Mouse (Mus musculus) ES-E14 (cell line): ENCODE results near the gene Kcnj10. TPM values are rescaled to one million over a fixed set of nuclear protein-coding genes. Genes with fewer than 3 reads are reported as not detected.

Experiments used
- DNase-seq: peaks from one replicate; pipeline ENCODE4 v3.0.0-alpha.2; 2013; ENCODE audit warnings: low read depth, low spot score
- H3K27ac ChIP-seq: 2 replicates; pipeline ENCODE4 v1.5.1; 2012; ENCODE audit warnings: low read depth, mild to moderate bottlenecking, low read length, moderate library complexity, mixed read lengths; ENCODE audit not compliant: poor library complexity, insufficient read depth, severe bottlenecking
- H3K36me3 ChIP-seq: 2 replicates; pipeline ENCODE4 v1.6.1; 2012; ENCODE audit warnings: mild to moderate bottlenecking, low read length, moderate library complexity, mixed read lengths; ENCODE audit not compliant: control insufficient read depth, poor library complexity, insufficient read depth, severe bottlenecking
- H3K4me1 ChIP-seq, 2 experiments: fragments of 150-350 bp in 1 of 2; sonication (generic) in 1 of 2; 2 replicates each; pipeline ENCODE4 v1.6.1; 2012; ENCODE audit warnings: low read length in 2 of 2, mild to moderate bottlenecking in 1 of 2, mixed read lengths in 1 of 2; ENCODE audit not compliant: control insufficient read depth in 2 of 2, insufficient read depth in 2 of 2, poor library complexity in 1 of 2
- H3K4me3 ChIP-seq, 2 experiments: fragments of 150-350 bp in 1 of 2; sonication (generic) in 1 of 2; 2 replicates each; pipeline ENCODE4 v1.5.1; 2012; ENCODE audit warnings: low read length in 2 of 2, low read depth in 1 of 2, mild to moderate bottlenecking in 1 of 2, mixed read lengths in 1 of 2; ENCODE audit not compliant: insufficient read depth in 1 of 2, poor library complexity in 1 of 2, severe bottlenecking in 1 of 2
- H3K9ac ChIP-seq: 2 replicates; pipeline ENCODE4 v1.6.1; 2012; ENCODE audit warnings: low read depth, mild to moderate bottlenecking, low read length, mixed read lengths; ENCODE audit not compliant: poor library complexity, insufficient read depth, severe bottlenecking
- H3K9me3 ChIP-seq: fragments of 150-350 bp; sonication (generic); 2 replicates; pipeline ENCODE4 v1.6.1; 2012; ENCODE audit warnings: low read depth, mild to moderate bottlenecking, low read length; ENCODE audit not compliant: control insufficient read depth, insufficient read depth
- CHD2 ChIP-seq: IDR thresholded peaks from 2 replicates; pipeline ENCODE4 v1.6.1; 2014; ENCODE audit warnings: mild to moderate bottlenecking, low read depth, low read length, inconsistent platforms
- HCFC1 ChIP-seq: IDR thresholded peaks from 2 replicates; pipeline ENCODE4 v1.6.1; 2012; ENCODE audit warnings: low read length, inconsistent platforms, borderline replicate concordance; ENCODE audit not compliant: insufficient read depth
- MAFK ChIP-seq: IDR thresholded peaks from 2 replicates; pipeline ENCODE4 v1.6.1; 2014; ENCODE audit warnings: mild to moderate bottlenecking, low read depth, low read length, inconsistent platforms; ENCODE audit not compliant: insufficient read depth
- ZC3H11A ChIP-seq: IDR thresholded peaks from 2 replicates; pipeline ENCODE4 v1.6.1; 2012; ENCODE audit warnings: low read depth, mild to moderate bottlenecking, inconsistent platforms, low read length, borderline replicate concordance
- ZNF384 ChIP-seq: IDR thresholded peaks from 2 replicates; pipeline ENCODE4 v1.6.1; 2012; ENCODE audit warnings: low read depth, low read length, inconsistent platforms
- in situ Hi-C, 2 experiments: fragments of 600-800 bp; cut with MboI; formaldehyde crosslinking; loops; one replicate each; pipeline ENCODE4 v1.15.1; 2025; ENCODE audit warnings: low sequenced_read_pairs in 2 of 2, inconsistent platforms in 1 of 2; ENCODE audit not compliant: unreplicated experiment in 2 of 2
- total RNA-seq: library from RNA; depleted of rRNA; stranded (reverse); fragments of 300-350 nt; gene quantifications from 2 replicates; pipeline ENCODE4 v1.2.3, GENCODE M21; 2012

Gene Kcnj10
- total RNA-seq, 1 experiment, result 0.80 TPM

GRCm38 (mm10) chr1:172296816-172297510 lies 44.0 kb upstream of the Kcnj10 start:
- peaks cover 5 to 21% of the 10 kb centered on the region in 2 experiments; a peak in 3 of 4 replicates for H3K4me1 ChIP-seq

GRCm38 (mm10) chr1:172297611-172298537 lies 43.1 kb upstream of the Kcnj10 start, which contains the start of gene Atp1a2:
Atp1a2 (minus strand) TSS chr1:172298064.
- no peak within 1 kb of the TSS for H3K4me3 ChIP-seq
- no peaks in the 10 kb centered on the region for H3K9me3 ChIP-seq
- H3K36me3 ChIP-seq, result no peaks in the 10 kb centered on the region
- no peak for DNase-seq
- peaks cover 5 to 26% of the 10 kb centered on the region in 2 experiments; a peak in 3 of 4 replicates for H3K4me1 ChIP-seq
- TF ChIP-seq ZNF384 (no peak), MAFK (no peak), CHD2 (no peak), ZC3H11A (no peak), HCFC1 (no peak)
- H3K9ac ChIP-seq, result 0 out of 2 replicates have a peak within 1 kb of the TSS, but pooled peaks have one; percentile 36
- in situ Hi-C loops, result no loop called here
- H3K27ac ChIP-seq, result no peak within 1 kb of the TSS

More at GRCm38 (mm10) chr1:172296816-172297510, 44.0 kb upstream of the Kcnj10 start:
- Histone ChIP-seq H3K9ac (no peak overlapping the region), H3K27ac (no peak overlapping the region), H3K36me3 (no peaks in the 10 kb centered on the region), H3K9me3 (no peaks in the 10 kb centered on the region), H3K4me3 (no peak overlapping the region)
- in situ Hi-C loops, result no loop called here
- TF ChIP-seq MAFK (no peak), ZNF384 (no peak), HCFC1 (no peak), ZC3H11A (no peak), CHD2 (no peak)
- DNase-seq, result no peak

GRCm38 (mm10) chr1:172299528-172299927 lies 41.5 kb upstream of the Kcnj10 start:
- Histone ChIP-seq H3K4me1 (peaks cover 5 to 30% of the 10 kb centered on the region in 2 experiments; a peak in 3 of 4 replicates), H3K27ac (no peak overlapping the region), H3K36me3 (no peaks in the 10 kb centered on the region), H3K4me3 (no peak overlapping the region), H3K9ac (no peak overlapping the region), H3K9me3 (no peaks in the 10 kb centered on the region)
- no peak for TF ChIP-seq CHD2
- TF ChIP-seq HCFC1, result no peak
- no peak for TF ChIP-seq MAFK
- TF ChIP-seq ZC3H11A, result no peak
- TF ChIP-seq ZNF384, result no peak
- DNase-seq, result no peak
- in situ Hi-C loops, result no loop called here

GRCm38 (mm10) chr1:172300247-172300646 lies 40.8 kb upstream of the Kcnj10 start:
- in situ Hi-C loops, result no loop called here
- no peak overlapping the region for H3K4me3 ChIP-seq
- TF ChIP-seq HCFC1 (no peak), ZNF384 (no peak), CHD2 (no peak), ZC3H11A (no peak), MAFK (no peak)
- H3K9ac ChIP-seq, result no peak overlapping the region
- H3K36me3 ChIP-seq, result no peaks in the 10 kb centered on the region
- no peaks in the 10 kb centered on the region for H3K9me3 ChIP-seq
- H3K4me1 ChIP-seq, result peaks cover 5 to 34% of the 10 kb centered on the region in 2 experiments; a peak in 3 of 4 replicates
- no peak overlapping the region for H3K27ac ChIP-seq
- no peak for DNase-seq
